Mouse (Mus musculus): ENCODE results near the gene Galnt6. TPM values are rescaled to one million over a fixed set of nuclear protein-coding genes. Genes with fewer than 3 reads are reported as not detected.

Galnt6 gene
- polyA plus RNA-seq, 1 experiment from 2014 or later, result 0.07 TPM

DNA sequence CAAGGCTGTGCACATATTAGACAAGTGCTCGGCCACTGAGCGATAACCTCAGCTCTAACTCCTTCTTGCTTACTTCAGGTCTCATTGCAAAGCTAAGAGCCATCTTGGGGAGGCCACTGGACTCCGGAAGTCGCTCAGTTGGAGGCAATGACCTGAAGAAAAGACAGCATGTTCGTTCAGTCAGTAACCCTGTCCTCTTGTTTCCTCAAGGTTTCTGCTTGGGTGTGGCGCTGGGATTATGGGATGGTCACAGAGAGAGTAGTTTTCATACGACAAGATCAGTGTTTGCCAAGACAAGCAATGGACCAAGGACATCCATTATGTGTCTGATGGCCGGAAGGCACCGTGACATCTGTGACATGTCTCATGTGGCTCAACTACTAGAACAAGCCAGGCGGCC is 54.6 kb downstream of the Galnt6 start:
- H3K9me3 ChIP-seq (ENCODE audit: control insufficient read depth, low read length), result no peaks in the 10 kb centered on the region
- WGBS, result 88% methylated on average over 10 of the region's 10 CpGs
- no peaks in the 10 kb centered on the region for H3K36me3 ChIP-seq (ENCODE audit: control insufficient read depth, insufficient read depth, low read length)
- no peak overlapping the region for H3K9ac ChIP-seq (ENCODE audit: low read length)
- no peak for DNase-seq (ENCODE audit: low spot score)
- no peak for ATAC-seq (ENCODE audit: insufficient number of reproducible peaks, low FRiP score, low TSS enrichment, low read depth)
- H3K4me2 ChIP-seq (ENCODE audit: low read depth, severe bottlenecking), result no peak overlapping the region
- H3K27me3 ChIP-seq (ENCODE audit: control insufficient read depth, insufficient read depth, low read length), result no peaks in the 10 kb centered on the region
- no peak overlapping the region for H3K27ac ChIP-seq (replicated peaks; ENCODE audit: low read depth, low read length)
- no peaks in the 10 kb centered on the region for H3K4me1 ChIP-seq (ENCODE audit: control insufficient read depth, insufficient read depth, low read length)
- H3K4me3 ChIP-seq (ENCODE audit: low read depth, low read length), result no peak overlapping the region

DNA sequence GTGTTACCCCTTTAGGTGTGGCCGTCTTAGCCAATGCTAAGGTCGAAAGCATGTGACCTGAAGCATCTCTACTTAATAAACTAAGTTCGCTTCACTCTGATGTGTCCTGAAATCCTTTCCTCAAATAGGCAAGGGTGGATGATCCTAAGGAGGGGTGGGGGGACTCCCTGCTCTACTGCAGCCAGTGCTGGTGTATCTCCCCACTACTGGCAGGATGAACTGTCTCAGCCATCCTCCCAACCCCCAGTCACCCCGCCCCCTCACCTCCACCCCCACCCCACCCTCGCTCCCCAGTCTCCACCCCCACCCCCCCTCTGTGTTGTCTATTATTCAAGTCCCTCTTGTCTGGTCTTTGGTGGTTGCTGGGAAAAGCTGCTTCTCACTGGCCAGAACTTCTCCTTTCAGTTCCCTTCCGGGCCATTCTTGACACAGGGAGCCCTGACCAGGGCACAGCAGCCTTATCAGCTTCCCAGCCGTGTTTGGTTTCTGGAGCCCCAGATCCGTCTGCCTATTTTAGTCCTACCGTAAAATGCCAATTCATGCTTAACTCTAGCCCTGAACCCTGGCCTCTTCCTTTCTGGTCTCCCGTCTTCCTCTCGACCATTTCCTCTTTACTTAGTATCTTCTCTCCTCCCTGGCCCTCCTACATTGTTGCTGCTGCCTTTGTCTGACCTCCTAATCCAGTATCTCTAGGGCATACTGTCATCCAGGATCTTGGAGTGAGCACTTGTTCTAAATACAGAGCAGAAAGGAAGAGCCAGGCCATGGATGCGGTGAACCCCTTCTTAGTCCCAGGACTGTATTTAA is 55.4 kb downstream of the Galnt6 start:
- DNase-seq (ENCODE audit: low spot score) (no peak), ATAC-seq (ENCODE audit: insufficient number of reproducible peaks, low FRiP score, low TSS enrichment, low read depth) (no peak)
- Histone ChIP-seq H3K4me1 (ENCODE audit: control insufficient read depth, insufficient read depth, low read length) (no peaks in the 10 kb centered on the region), H3K27me3 (ENCODE audit: control insufficient read depth, insufficient read depth, low read length) (no peaks in the 10 kb centered on the region), H3K9ac (ENCODE audit: low read length) (no peak overlapping the region), H3K4me2 (ENCODE audit: low read depth, severe bottlenecking) (no peak overlapping the region), H3K9me3 (ENCODE audit: control insufficient read depth, low read length) (no peaks in the 10 kb centered on the region), H3K4me3 (ENCODE audit: low read depth, low read length) (no peak overlapping the region), H3K36me3 (ENCODE audit: control insufficient read depth, insufficient read depth, low read length) (no peaks in the 10 kb centered on the region), H3K27ac (replicated peaks; ENCODE audit: low read depth, low read length) (no peak overlapping the region)
- WGBS, result 52% methylated on average over 12 of the region's 12 CpGs

DNA sequence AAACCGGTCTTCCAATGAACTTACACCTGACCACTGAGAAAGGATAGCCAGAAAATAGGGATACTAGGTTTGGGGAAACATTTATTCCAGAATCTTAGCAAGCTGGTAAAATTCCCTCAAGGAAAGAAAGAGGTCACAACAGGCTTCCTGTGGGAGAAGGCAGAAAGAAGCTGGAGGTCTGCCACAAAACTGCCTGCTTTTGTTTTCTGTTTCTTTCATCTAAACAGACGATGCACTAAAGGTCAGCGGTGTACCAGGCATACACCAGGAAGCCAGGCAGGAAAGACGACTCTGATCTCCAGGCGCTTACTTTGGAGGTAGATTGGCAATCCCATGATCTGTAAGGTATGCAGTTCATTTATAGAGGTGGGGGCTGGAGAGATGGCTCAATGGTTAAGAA is 58.3 kb downstream of the Galnt6 start:
- 81% methylated on average over 5 of the region's 5 CpGs for WGBS
- H3K9me3 ChIP-seq (ENCODE audit: control insufficient read depth, low read length), result no peaks in the 10 kb centered on the region
- no peaks in the 10 kb centered on the region for H3K4me1 ChIP-seq (ENCODE audit: control insufficient read depth, insufficient read depth, low read length)
- no peak overlapping the region for H3K4me2 ChIP-seq (ENCODE audit: low read depth, severe bottlenecking)
- DNase-seq (ENCODE audit: low spot score) (no peak), ATAC-seq (ENCODE audit: insufficient number of reproducible peaks, low FRiP score, low TSS enrichment, low read depth) (no peak)
- H3K4me3 ChIP-seq (ENCODE audit: low read depth, low read length), result no peak overlapping the region
- no peak overlapping the region for H3K27ac ChIP-seq (replicated peaks; ENCODE audit: low read depth, low read length)
- no peaks in the 10 kb centered on the region for H3K36me3 ChIP-seq (ENCODE audit: control insufficient read depth, insufficient read depth, low read length)
- H3K9ac ChIP-seq (ENCODE audit: low read length), result no peak overlapping the region
- H3K27me3 ChIP-seq (ENCODE audit: control insufficient read depth, insufficient read depth, low read length), result no peaks in the 10 kb centered on the region

GRCm38 (mm10) chr15:100670004-100670403 is 59.2 kb downstream of the Galnt6 start:
- Histone ChIP-seq H3K4me1 (ENCODE audit: control insufficient read depth, insufficient read depth, low read length) (no peaks in the 10 kb centered on the region), H3K4me3 (ENCODE audit: low read depth, low read length) (no peak overlapping the region), H3K27me3 (ENCODE audit: control insufficient read depth, insufficient read depth, low read length) (no peaks in the 10 kb centered on the region), H3K27ac (replicated peaks; ENCODE audit: low read depth, low read length) (no peak overlapping the region), H3K9me3 (ENCODE audit: control insufficient read depth, low read length) (no peaks in the 10 kb centered on the region), H3K4me2 (ENCODE audit: low read depth, severe bottlenecking) (no peak overlapping the region), H3K36me3 (ENCODE audit: control insufficient read depth, insufficient read depth, low read length) (no peaks in the 10 kb centered on the region), H3K9ac (ENCODE audit: low read length) (no peak overlapping the region)
- WGBS, result 89% methylated on average over 8 of the region's 8 CpGs
- no peak for DNase-seq (ENCODE audit: low spot score)
- ATAC-seq (ENCODE audit: insufficient number of reproducible peaks, low FRiP score, low TSS enrichment, low read depth), result no peak

GRCm38 (mm10) chr15:100669337-100669736 is 59.8 kb downstream of the Galnt6 start, which contains the start of gene Bin2:
Gene Bin2 (minus strand): TSS chr15:100669553.
- H3K27me3 ChIP-seq (ENCODE audit: control insufficient read depth, insufficient read depth, low read length), result no peaks in the 10 kb centered on the region
- no peak within 1 kb of the TSS for H3K4me2 ChIP-seq (ENCODE audit: low read depth, severe bottlenecking)
- H3K36me3 ChIP-seq (ENCODE audit: control insufficient read depth, insufficient read depth, low read length), result no peaks in the 10 kb centered on the region
- no peaks in the 10 kb centered on the region for H3K4me1 ChIP-seq (ENCODE audit: control insufficient read depth, insufficient read depth, low read length)
- no peak within 1 kb of the TSS for H3K27ac ChIP-seq (replicated peaks; ENCODE audit: low read depth, low read length)
- ATAC-seq (ENCODE audit: insufficient number of reproducible peaks, low FRiP score, low TSS enrichment, low read depth) (no peak), DNase-seq (ENCODE audit: low spot score) (no peak)
- 93% methylated on average over 20 of the region's 20 CpGs for WGBS
- no peak within 1 kb of the TSS for H3K4me3 ChIP-seq (ENCODE audit: low read depth, low read length)
- no peaks in the 10 kb centered on the region for H3K9me3 ChIP-seq (ENCODE audit: control insufficient read depth, low read length)
- H3K9ac ChIP-seq (ENCODE audit: low read length), result no peak within 1 kb of the TSS

DNA sequence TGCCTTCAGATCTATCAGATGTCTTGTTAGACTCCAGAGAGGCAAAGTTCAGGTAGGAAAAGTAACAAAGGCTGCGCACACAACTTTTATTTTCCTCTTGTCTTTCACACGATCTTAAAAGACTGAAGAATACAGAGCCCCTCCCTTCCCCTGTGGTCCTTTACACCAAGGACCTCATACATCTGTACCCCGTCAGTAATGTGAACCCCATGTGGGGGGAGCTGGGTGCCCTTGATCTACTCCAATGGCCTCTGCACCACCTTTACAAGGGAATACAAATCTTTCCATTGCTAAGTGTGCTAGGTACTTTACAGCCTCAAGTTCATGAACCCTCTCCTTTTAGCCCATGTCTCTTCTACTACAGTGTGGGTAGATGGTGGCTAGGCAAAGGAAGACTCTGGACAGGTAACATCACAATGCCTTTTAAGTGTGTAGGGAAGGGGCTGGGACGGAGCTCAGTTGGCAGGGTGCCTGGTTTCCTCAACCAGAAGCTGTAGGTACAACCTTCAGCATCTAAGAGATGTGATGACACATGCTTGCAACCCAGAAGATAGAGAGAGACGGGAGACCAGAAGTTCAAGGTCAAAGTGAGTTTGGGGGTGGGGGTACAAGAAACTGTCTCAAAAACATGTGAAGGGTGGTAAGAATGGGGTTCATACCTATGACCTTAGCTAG is 61.2 kb downstream of the Galnt6 start:
- no peak overlapping the region for H3K9ac ChIP-seq (ENCODE audit: low read length)
- DNase-seq (ENCODE audit: low spot score), result no peak
- no peak for ATAC-seq (ENCODE audit: insufficient number of reproducible peaks, low FRiP score, low TSS enrichment, low read depth)
- no peak overlapping the region for H3K4me2 ChIP-seq (ENCODE audit: low read depth, severe bottlenecking)
- no peak overlapping the region for H3K27ac ChIP-seq (replicated peaks; ENCODE audit: low read depth, low read length)
- no peak overlapping the region for H3K4me3 ChIP-seq (ENCODE audit: low read depth, low read length)
- H3K36me3 ChIP-seq (ENCODE audit: control insufficient read depth, insufficient read depth, low read length), result no peaks in the 10 kb centered on the region
- no peaks in the 10 kb centered on the region for H3K9me3 ChIP-seq (ENCODE audit: control insufficient read depth, low read length)
- WGBS, result 81% methylated on average over 5 of the region's 5 CpGs
- H3K4me1 ChIP-seq (ENCODE audit: control insufficient read depth, insufficient read depth, low read length), result no peaks in the 10 kb centered on the region
- no peaks in the 10 kb centered on the region for H3K27me3 ChIP-seq (ENCODE audit: control insufficient read depth, insufficient read depth, low read length)

DNA sequence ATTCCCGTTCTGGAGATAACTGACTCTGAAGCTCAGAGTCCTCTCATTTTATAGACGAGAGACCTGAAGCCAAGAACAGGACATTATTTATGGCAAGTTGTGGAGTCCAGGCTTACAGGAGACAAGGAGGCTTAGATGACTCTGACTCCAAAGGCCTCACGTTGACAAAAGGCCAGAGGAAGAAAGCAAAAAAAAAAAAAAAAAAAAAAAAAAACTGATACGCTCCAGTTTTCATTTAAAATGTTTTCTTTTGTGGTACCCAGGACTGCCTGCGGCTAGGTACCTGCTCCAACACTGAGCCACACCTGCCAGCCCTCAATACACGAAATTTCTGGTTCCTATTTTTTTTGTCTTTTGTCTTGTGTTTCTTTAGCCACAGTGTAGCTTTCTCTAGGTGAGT is 61.8 kb downstream of the Galnt6 start:
- Histone ChIP-seq H3K9me3 (ENCODE audit: control insufficient read depth, low read length) (no peaks in the 10 kb centered on the region), H3K9ac (ENCODE audit: low read length) (no peak overlapping the region), H3K4me1 (ENCODE audit: control insufficient read depth, insufficient read depth, low read length) (no peaks in the 10 kb centered on the region), H3K36me3 (ENCODE audit: control insufficient read depth, insufficient read depth, low read length) (no peaks in the 10 kb centered on the region), H3K4me3 (ENCODE audit: low read depth, low read length) (no peak overlapping the region), H3K27me3 (ENCODE audit: control insufficient read depth, insufficient read depth, low read length) (no peaks in the 10 kb centered on the region), H3K4me2 (ENCODE audit: low read depth, severe bottlenecking) (no peak overlapping the region), H3K27ac (replicated peaks; ENCODE audit: low read depth, low read length) (no peak overlapping the region)
- ATAC-seq (ENCODE audit: insufficient number of reproducible peaks, low FRiP score, low TSS enrichment, low read depth) (no peak), DNase-seq (ENCODE audit: low spot score) (no peak)
- 57% methylated on average over 6 of the region's 6 CpGs for whole genome bisulfite sequencing

DNA sequence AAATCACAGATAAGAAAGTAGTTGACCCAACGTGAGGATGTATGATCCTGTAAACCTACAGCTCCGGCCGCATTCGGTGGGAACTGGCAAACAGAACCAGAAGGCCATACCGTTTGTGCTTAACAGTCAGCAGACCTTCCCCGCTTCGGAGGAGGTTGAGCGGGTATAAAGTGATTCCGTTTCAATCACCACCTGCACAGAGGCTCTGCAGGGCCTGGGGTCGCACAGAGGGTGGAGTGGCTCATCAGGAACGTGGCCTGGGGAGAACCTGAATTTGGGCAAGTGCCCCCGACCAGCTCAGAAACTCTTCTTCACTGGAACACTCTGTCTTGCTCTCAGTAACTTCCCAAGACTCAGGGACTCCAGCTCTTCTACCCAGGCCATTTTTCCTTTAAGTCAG is 62.3 kb downstream of the Galnt6 start:
- no peak for DNase-seq (ENCODE audit: low spot score)
- WGBS, result 20% methylated on average over 12 of the region's 12 CpGs
- no peak overlapping the region for H3K27ac ChIP-seq (replicated peaks; ENCODE audit: low read depth, low read length)

More for the DNA sequence above, 62.3 kb downstream of the Galnt6 start:
- Histone ChIP-seq H3K27me3 (ENCODE audit: control insufficient read depth, insufficient read depth, low read length) (no peaks in the 10 kb centered on the region), H3K9ac (ENCODE audit: low read length) (no peak overlapping the region), H3K9me3 (ENCODE audit: control insufficient read depth, low read length) (no peaks in the 10 kb centered on the region), H3K36me3 (ENCODE audit: control insufficient read depth, insufficient read depth, low read length) (no peaks in the 10 kb centered on the region), H3K4me1 (ENCODE audit: control insufficient read depth, insufficient read depth, low read length) (no peaks in the 10 kb centered on the region), H3K4me3 (ENCODE audit: low read depth, low read length) (no peak overlapping the region), H3K4me2 (ENCODE audit: low read depth, severe bottlenecking) (no peak overlapping the region)
- ATAC-seq (ENCODE audit: insufficient number of reproducible peaks, low FRiP score, low TSS enrichment, low read depth), result no peak
